Mouse (Mus musculus): ENCODE measurements around the gene Lin7b. TPM values are rescaled to one million over a fixed set of nuclear protein-coding genes. Genes with fewer than 3 reads are reported as not detected.

Gene Lin7b
- polyA plus RNA-seq, 1 experiment from 2014 or later = 1.6 TPM

GRCm38 (mm10) chr7:45372371-45372770, 2.0 kb upstream of the Lin7b start:
- whole genome bisulfite sequencing (ENCODE audit: insufficient replicate concordance) = 85% methylated on average over 5 of the region's 5 CpGs
- H3K4me3 ChIP-seq (ENCODE audit: low read depth, low read length) = no peak overlapping the region
- H3K27ac ChIP-seq (ENCODE audit: low read depth, low read length) = no peak overlapping the region
- H3K36me3 ChIP-seq (ENCODE audit: control insufficient read depth, insufficient read depth, low read length) = peaks cover 20% of the 10 kb centered on the region
- ATAC-seq (replicated peaks; ENCODE audit: insufficient number of reproducible peaks, low FRiP score, low TSS enrichment) = no peak
- H3K27me3 ChIP-seq (ENCODE audit: control insufficient read depth, insufficient read depth, low read length) = peaks cover 22% of the 10 kb centered on the region
- peaks cover 22% of the 10 kb centered on the region for H3K4me1 ChIP-seq (ENCODE audit: control insufficient read depth, insufficient read depth, low read length)
- no peak overlapping the region for H3K9ac ChIP-seq (ENCODE audit: low read depth, low read length)
- H3K4me2 ChIP-seq = no peak overlapping the region
- no peaks in the 10 kb centered on the region for H3K9me3 ChIP-seq (replicated peaks; ENCODE audit: control insufficient read depth, low read length)

DNA sequence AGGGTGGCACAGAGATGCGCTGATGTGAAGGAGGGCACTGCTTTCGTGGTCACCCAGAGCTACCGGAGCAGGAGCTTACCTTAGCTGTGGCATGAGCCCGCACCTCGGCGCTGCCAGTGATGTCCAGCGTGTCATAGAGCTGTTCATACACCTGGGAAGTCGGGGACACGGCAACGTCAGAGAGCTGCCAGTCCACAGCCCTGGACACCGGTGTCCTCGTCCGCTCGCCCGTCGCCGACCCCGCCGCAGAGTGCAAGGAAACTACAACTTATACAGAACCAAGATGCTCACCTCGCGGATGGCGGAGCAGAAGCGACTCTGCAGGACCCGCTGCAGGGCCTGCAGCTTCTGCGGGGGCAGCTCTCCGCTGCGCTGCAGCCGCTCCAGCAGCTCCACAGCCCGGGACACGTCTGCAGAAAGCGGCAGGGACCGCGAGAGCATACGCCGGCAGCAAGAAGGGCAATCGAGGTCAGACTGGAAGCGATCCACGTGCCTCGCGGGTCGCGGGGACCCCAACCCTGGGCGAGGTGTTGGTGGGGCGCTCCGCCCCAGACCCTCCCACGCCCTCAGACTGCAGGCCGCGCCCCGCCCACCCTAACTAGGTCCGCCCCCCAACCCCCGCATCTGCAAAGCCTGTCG, 428 bp downstream of the Lin7b start:
- no peak overlapping the region for H3K27ac ChIP-seq (ENCODE audit: low read depth, low read length)
- ATAC-seq (replicated peaks; ENCODE audit: insufficient number of reproducible peaks, low FRiP score, low TSS enrichment) = no peak; the same call in 1 of the 2 replicates
- WGBS (ENCODE audit: insufficient replicate concordance) = 9% methylated on average over 47 of the region's 52 CpGs

GRCm38 (mm10) chr7:45369022-45369745, 1.2 kb downstream of the Lin7b start:
- ATAC-seq (replicated peaks; ENCODE audit: insufficient number of reproducible peaks, low FRiP score, low TSS enrichment) = no peak
- H3K9ac ChIP-seq (ENCODE audit: low read depth, low read length) = no peak overlapping the region
- H3K27ac ChIP-seq (ENCODE audit: low read depth, low read length) = no peak overlapping the region
- peaks cover 4% of the 10 kb centered on the region; the same call in 1 of the 2 replicates for H3K36me3 ChIP-seq (ENCODE audit: control insufficient read depth, insufficient read depth, low read length)
- WGBS (ENCODE audit: insufficient replicate concordance) = 72% methylated on average over 16 of the region's 16 CpGs
- H3K4me3 ChIP-seq (ENCODE audit: low read depth, low read length) = no peak overlapping the region
- peaks cover 42% of the 10 kb centered on the region for H3K27me3 ChIP-seq (ENCODE audit: control insufficient read depth, insufficient read depth, low read length)
- H3K4me2 ChIP-seq = no peak overlapping the region; the same call in 1 of the 2 replicates
- no peaks in the 10 kb centered on the region for H3K9me3 ChIP-seq (replicated peaks; ENCODE audit: control insufficient read depth, low read length)
- peaks cover 29% of the 10 kb centered on the region for H3K4me1 ChIP-seq (ENCODE audit: control insufficient read depth, insufficient read depth, low read length)

More for the DNA sequence above, 428 bp downstream of the Lin7b start:
- Histone ChIP-seq H3K9me3 (replicated peaks; ENCODE audit: control insufficient read depth, low read length) (no peaks in the 10 kb centered on the region), H3K4me2 (peak overlapping the region; percentile 99), H3K4me3 (ENCODE audit: low read depth, low read length) (peak overlapping the region; percentile 59), H3K9ac (ENCODE audit: low read depth, low read length) (peak overlapping the region; percentile 65), H3K4me1 (ENCODE audit: control insufficient read depth, insufficient read depth, low read length) (peaks cover 29% of the 10 kb centered on the region), H3K36me3 (ENCODE audit: control insufficient read depth, insufficient read depth, low read length) (peaks cover 4% of the 10 kb centered on the region; the same call in 1 of the 2 replicates), H3K27me3 (ENCODE audit: control insufficient read depth, insufficient read depth, low read length) (peaks cover 37% of the 10 kb centered on the region)

- H3K9me3 ChIP-seq (replicated peaks; ENCODE audit: control insufficient read depth, low read length) = no peaks in the 10 kb centered on the region
- no peak overlapping the region for H3K27ac ChIP-seq (ENCODE audit: low read depth, low read length)
- no peak overlapping the region for H3K9ac ChIP-seq (ENCODE audit: low read depth, low read length)
- peaks cover 46% of the 10 kb centered on the region for H3K27me3 ChIP-seq (ENCODE audit: control insufficient read depth, insufficient read depth, low read length)
- H3K36me3 ChIP-seq (ENCODE audit: control insufficient read depth, insufficient read depth, low read length) = no peaks in the 10 kb centered on the region
- WGBS (ENCODE audit: insufficient replicate concordance) = 75% methylated on average over 15 of the region's 15 CpGs
- H3K4me2 ChIP-seq = peak overlapping the region; percentile 98
- H3K4me1 ChIP-seq (ENCODE audit: control insufficient read depth, insufficient read depth, low read length) = peaks cover 29% of the 10 kb centered on the region
- no peak for ATAC-seq (replicated peaks; ENCODE audit: insufficient number of reproducible peaks, low FRiP score, low TSS enrichment)
- H3K4me3 ChIP-seq (ENCODE audit: low read depth, low read length) = no peak overlapping the region
Observed at GRCm38 (mm10) chr7:45368178-45368577, 2.2 kb downstream of the Lin7b start.

- H3K9me3 ChIP-seq (replicated peaks; ENCODE audit: control insufficient read depth, low read length) = no peaks in the 10 kb centered on the region
- H3K4me1 ChIP-seq (ENCODE audit: control insufficient read depth, insufficient read depth, low read length) = peaks cover 25% of the 10 kb centered on the region
- under 1% methylated on average over 70 of the region's 70 CpGs for WGBS (ENCODE audit: insufficient replicate concordance)
- peak overlapping the region; percentile 98 for H3K4me2 ChIP-seq
- peak overlapping the region; percentile 72 for H3K9ac ChIP-seq (ENCODE audit: low read depth, low read length)
- no peaks in the 10 kb centered on the region for H3K36me3 ChIP-seq (ENCODE audit: control insufficient read depth, insufficient read depth, low read length)
- peak; percentile 80 for ATAC-seq (replicated peaks; ENCODE audit: insufficient number of reproducible peaks, low FRiP score, low TSS enrichment)
- peak overlapping the region; percentile 56 for H3K4me3 ChIP-seq (ENCODE audit: low read depth, low read length)
- H3K27me3 ChIP-seq (ENCODE audit: control insufficient read depth, insufficient read depth, low read length) = peaks cover 56% of the 10 kb centered on the region
- H3K27ac ChIP-seq (ENCODE audit: low read depth, low read length) = peak overlapping the region; percentile 54; the same call in 1 of the 2 replicates
Observed at GRCm38 (mm10) chr7:45367020-45367880, 3.1 kb downstream of the Lin7b start.

GRCm38 (mm10) chr7:45366652-45367019, 3.7 kb downstream of the Lin7b start, which contains the start of gene Ppfia3:
TSS of gene Ppfia3 (minus strand) at chr7:45367019.
- H3K27me3 ChIP-seq (ENCODE audit: control insufficient read depth, insufficient read depth, low read length) = peaks cover 62% of the 10 kb centered on the region
- H3K36me3 ChIP-seq (ENCODE audit: control insufficient read depth, insufficient read depth, low read length) = no peaks in the 10 kb centered on the region
- ATAC-seq (replicated peaks; ENCODE audit: insufficient number of reproducible peaks, low FRiP score, low TSS enrichment) = no peak; the same call in 1 of the 2 replicates
- peak within 1 kb of the TSS; percentile 56 for H3K4me3 ChIP-seq (ENCODE audit: low read depth, low read length)
- H3K4me2 ChIP-seq = peak within 1 kb of the TSS; percentile 98
- peak within 1 kb of the TSS; percentile 54; the same call in 1 of the 2 replicates for H3K27ac ChIP-seq (ENCODE audit: low read depth, low read length)
- no peaks in the 10 kb centered on the region for H3K9me3 ChIP-seq (replicated peaks; ENCODE audit: control insufficient read depth, low read length)
- 0% methylated on average over 26 of the region's 26 CpGs for WGBS (ENCODE audit: insufficient replicate concordance)
- peaks cover 27% of the 10 kb centered on the region for H3K4me1 ChIP-seq (ENCODE audit: control insufficient read depth, insufficient read depth, low read length)
- peak within 1 kb of the TSS; percentile 72 for H3K9ac ChIP-seq (ENCODE audit: low read depth, low read length)

GRCm38 (mm10) chr7:45365742-45366651, 4.4 kb downstream of the Lin7b start:
- Histone ChIP-seq H3K9ac (ENCODE audit: low read depth, low read length) (peak overlapping the region; percentile 71; the same call in 1 of the 2 replicates), H3K4me3 (ENCODE audit: low read depth, low read length) (peak overlapping the region; percentile 56), H3K36me3 (ENCODE audit: control insufficient read depth, insufficient read depth, low read length) (no peaks in the 10 kb centered on the region), H3K4me1 (ENCODE audit: control insufficient read depth, insufficient read depth, low read length) (peaks cover 29% of the 10 kb centered on the region), H3K4me2 (peak overlapping the region; percentile 98), H3K27ac (ENCODE audit: low read depth, low read length) (no peak overlapping the region), H3K27me3 (ENCODE audit: control insufficient read depth, insufficient read depth, low read length) (peaks cover 68% of the 10 kb centered on the region), H3K9me3 (replicated peaks; ENCODE audit: control insufficient read depth, low read length) (no peaks in the 10 kb centered on the region)
- WGBS (ENCODE audit: insufficient replicate concordance) = 4% methylated on average over 35 of the region's 35 CpGs
- no peak for ATAC-seq (replicated peaks; ENCODE audit: insufficient number of reproducible peaks, low FRiP score, low TSS enrichment)
